Mouse (Mus musculus): ENCODE measurements around the gene F2rl3. TPM values are rescaled to one million over a fixed set of nuclear protein-coding genes. Genes with fewer than 3 reads are reported as not detected.

Gene F2rl3
- polyA plus RNA-seq, 1 experiment from 2014 or later, result 1.1 TPM

- WGBS, result 94% methylated on average over 4 of the region's 4 CpGs
- H3K27ac ChIP-seq, result no peak overlapping the region
- H3K9ac ChIP-seq, result no peak overlapping the region
- no peak overlapping the region for H3K4me2 ChIP-seq (replicated peaks)
- no peak overlapping the region for H3K4me3 ChIP-seq
- no peaks in the 10 kb centered on the region for H3K4me1 ChIP-seq
- ATAC-seq (ENCODE audit: low FRiP score, low read depth), result no peak
- H3K36me3 ChIP-seq, result no peaks in the 10 kb centered on the region
- H3K9me3 ChIP-seq, result no peaks in the 10 kb centered on the region
- no peaks in the 10 kb centered on the region for H3K27me3 ChIP-seq (replicated peaks)
Measured at GRCm38 (mm10) chr8:72780644-72781043, 19.0 kb downstream of the F2rl3 start.

GRCm38 (mm10) chr8:72801583-72801982 is 39.9 kb downstream of the F2rl3 start:
- no peaks in the 10 kb centered on the region for H3K27me3 ChIP-seq (replicated peaks)
- H3K4me1 ChIP-seq, result no peaks in the 10 kb centered on the region
- no peaks in the 10 kb centered on the region for H3K9me3 ChIP-seq
- no peaks in the 10 kb centered on the region for H3K36me3 ChIP-seq
- no peak overlapping the region for H3K4me2 ChIP-seq (replicated peaks)
- 82% methylated on average over 2 of the region's 2 CpGs for WGBS
- H3K9ac ChIP-seq, result no peak overlapping the region
- no peak overlapping the region for H3K27ac ChIP-seq
- ATAC-seq (ENCODE audit: low FRiP score, low read depth), result no peak
- no peak overlapping the region for H3K4me3 ChIP-seq

GRCm38 (mm10) chr8:72812690-72813089 is 51.0 kb downstream of the F2rl3 start:
- ATAC-seq (ENCODE audit: low FRiP score, low read depth), result no peak

More at GRCm38 (mm10) chr8:72812690-72813089, 51.0 kb downstream of the F2rl3 start:
- no peaks in the 10 kb centered on the region for H3K27me3 ChIP-seq (replicated peaks)
- no peak overlapping the region for H3K4me3 ChIP-seq
- H3K9ac ChIP-seq, result no peak overlapping the region
- no peaks in the 10 kb centered on the region for H3K9me3 ChIP-seq
- H3K36me3 ChIP-seq, result peaks cover 12% of the 10 kb centered on the region; the same call in 1 of the 2 replicates
- H3K4me1 ChIP-seq, result no peaks in the 10 kb centered on the region
- no peak overlapping the region for H3K27ac ChIP-seq
- 94% methylated on average over 3 of the region's 3 CpGs for WGBS
- H3K4me2 ChIP-seq (replicated peaks), result no peak overlapping the region

Other genes starting within 250 kb of the F2rl3 start
- gene Med26, start 213.6 kb upstream of the F2rl3 start, polyA plus RNA-seq (2016; fragmentation: Nextera tagmentation; extraction: Ambion mirVana), result 18.8 and 19.6 TPM in 2 replicates
- 129 and 130 TPM in 2 replicates for gene Smim7, start 190.8 kb upstream of the F2rl3 start, polyA plus RNA-seq (2016; fragmentation: Nextera tagmentation; extraction: Ambion mirVana)
- 16.4 and 16.7 TPM in 2 replicates for gene Tmem38a, start 189.8 kb upstream of the F2rl3 start, polyA plus RNA-seq (2016; fragmentation: Nextera tagmentation; extraction: Ambion mirVana)
- gene Nwd1, start 115.2 kb upstream of the F2rl3 start, polyA plus RNA-seq (2016; fragmentation: Nextera tagmentation; extraction: Ambion mirVana), result 0.35 and 0.42 TPM in 2 replicates
- gene Sin3b, start 38.6 kb upstream of the F2rl3 start, polyA plus RNA-seq (2016; fragmentation: Nextera tagmentation; extraction: Ambion mirVana), result 142 and 158 TPM in 2 replicates